Mouse (Mus musculus): ENCODE data around the gene Olfr1513. TPM values are rescaled to one million over a fixed set of nuclear protein-coding genes. Genes with fewer than 3 reads are reported as not detected.
"Not testable (repeated sequence)": the region's sequence is repeated elsewhere in the genome, so short reads cannot be mapped to it uniquely, and the experiment has no call there.

The Olfr1513 gene
- polyA plus RNA-seq, 1 experiment from 2014 or later, result not detected

GRCm38 (mm10) chr14:52315283-52315780 lies 40.9 kb downstream of the Olfr1513 start:
- 0 out of 2 replicates have a peak, but pooled peaks have one; percentile 5 for ATAC-seq (ENCODE audit: low FRiP score, low TSS enrichment)
- Histone ChIP-seq H3K9me3 (ENCODE audit: control insufficient read depth, low read length) (no peaks in the 10 kb centered on the region), H3K27ac (replicated peaks; ENCODE audit: low read depth, low read length) (peak overlapping the region; percentile 94), H3K4me3 (replicated peaks; ENCODE audit: low read depth, low read length) (peak overlapping the region; percentile 72), H3K9ac (replicated peaks; ENCODE audit: low read length) (peak overlapping the region; percentile 88), H3K4me2 (ENCODE audit: low read length) (peak overlapping the region; percentile 92), H3K27me3 (ENCODE audit: control insufficient read depth, insufficient read depth, low read length) (no peaks in the 10 kb centered on the region), H3K4me1 (ENCODE audit: control insufficient read depth, insufficient read depth, low read length) (peaks cover 51% of the 10 kb centered on the region), H3K36me3 (ENCODE audit: control insufficient read depth, insufficient read depth, low read length) (peaks cover 46% of the 10 kb centered on the region)
- WGBS, result 8% methylated on average over 17 of the region's 17 CpGs
- no peak for DNase-seq

GRCm38 (mm10) chr14:52314808-52315150 lies 41.4 kb downstream of the Olfr1513 start:
- H3K9ac ChIP-seq (replicated peaks; ENCODE audit: low read length), result peak overlapping the region; percentile 88
- H3K27me3 ChIP-seq (ENCODE audit: control insufficient read depth, insufficient read depth, low read length), result no peaks in the 10 kb centered on the region
- peaks cover 50% of the 10 kb centered on the region for H3K36me3 ChIP-seq (ENCODE audit: control insufficient read depth, insufficient read depth, low read length)
- peak overlapping the region; percentile 94 for H3K27ac ChIP-seq (replicated peaks; ENCODE audit: low read depth, low read length)
- peaks cover 51% of the 10 kb centered on the region for H3K4me1 ChIP-seq (ENCODE audit: control insufficient read depth, insufficient read depth, low read length)
- ATAC-seq (ENCODE audit: low FRiP score, low TSS enrichment), result no peak
- H3K4me3 ChIP-seq (replicated peaks; ENCODE audit: low read depth, low read length), result peak overlapping the region; percentile 72
- WGBS, result 42% methylated on average over 8 of the region's 8 CpGs
- peak overlapping the region; percentile 92 for H3K4me2 ChIP-seq (ENCODE audit: low read length)
- H3K9me3 ChIP-seq (ENCODE audit: control insufficient read depth, low read length), result no peaks in the 10 kb centered on the region
- no peak for DNase-seq

GRCm38 (mm10) chr14:52313931-52314807 lies 42.0 kb downstream of the Olfr1513 start:
- Histone ChIP-seq H3K4me3 (replicated peaks; ENCODE audit: low read depth, low read length) (peak overlapping the region; percentile 72), H3K9ac (replicated peaks; ENCODE audit: low read length) (peak overlapping the region; percentile 88), H3K36me3 (ENCODE audit: control insufficient read depth, insufficient read depth, low read length) (peaks cover 52% of the 10 kb centered on the region), H3K4me2 (ENCODE audit: low read length) (peak overlapping the region; percentile 92), H3K27me3 (ENCODE audit: control insufficient read depth, insufficient read depth, low read length) (no peaks in the 10 kb centered on the region), H3K4me1 (ENCODE audit: control insufficient read depth, insufficient read depth, low read length) (peaks cover 51% of the 10 kb centered on the region), H3K9me3 (ENCODE audit: control insufficient read depth, low read length) (no peaks in the 10 kb centered on the region), H3K27ac (replicated peaks; ENCODE audit: low read depth, low read length) (peak overlapping the region; percentile 94; the same call in 1 of the 2 replicates)
- DNase-seq, result no peak
- 85% methylated on average over 26 of the region's 26 CpGs for WGBS
- ATAC-seq (ENCODE audit: low FRiP score, low TSS enrichment), result no peak

GRCm38 (mm10) chr14:52310906-52311305 lies 45.3 kb downstream of the Olfr1513 start:
- H3K4me1 ChIP-seq (ENCODE audit: control insufficient read depth, insufficient read depth, low read length), result peaks cover 44% of the 10 kb centered on the region

GRCm38 (mm10) chr14:52310343-52310742 lies 45.9 kb downstream of the Olfr1513 start:
- peaks cover 54% of the 10 kb centered on the region for H3K36me3 ChIP-seq (ENCODE audit: control insufficient read depth, insufficient read depth, low read length)
- H3K9ac ChIP-seq (replicated peaks; ENCODE audit: low read length); H3K4me3 ChIP-seq (replicated peaks; ENCODE audit: low read depth, low read length); H3K9me3 ChIP-seq (ENCODE audit: control insufficient read depth, low read length); H3K4me2 ChIP-seq (ENCODE audit: low read length); H3K27me3 ChIP-seq (ENCODE audit: control insufficient read depth, insufficient read depth, low read length); DNase-seq; ATAC-seq (ENCODE audit: low FRiP score, low TSS enrichment); H3K27ac ChIP-seq (replicated peaks; ENCODE audit: low read depth, low read length): not testable (repeated sequence)
- WGBS, result 95% methylated on average over 5 of the region's 6 CpGs
- peaks cover 44% of the 10 kb centered on the region for H3K4me1 ChIP-seq (ENCODE audit: control insufficient read depth, insufficient read depth, low read length)

More at GRCm38 (mm10) chr14:52310906-52311305, 45.3 kb downstream of the Olfr1513 start:
- Histone ChIP-seq H3K9me3 (ENCODE audit: control insufficient read depth, low read length) (no peaks in the 10 kb centered on the region), H3K36me3 (ENCODE audit: control insufficient read depth, insufficient read depth, low read length) (peaks cover 54% of the 10 kb centered on the region), H3K27me3 (ENCODE audit: control insufficient read depth, insufficient read depth, low read length) (no peaks in the 10 kb centered on the region), H3K4me3 (replicated peaks; ENCODE audit: low read depth, low read length) (no peak overlapping the region), H3K9ac (replicated peaks; ENCODE audit: low read length) (no peak overlapping the region), H3K27ac (replicated peaks; ENCODE audit: low read depth, low read length) (no peak overlapping the region), H3K4me2 (ENCODE audit: low read length) (peak overlapping the region; percentile 34)
- no peak for ATAC-seq (ENCODE audit: low FRiP score, low TSS enrichment)
- WGBS, result 93% methylated on average over 2 of the region's 2 CpGs
- DNase-seq, result no peak

GRCm38 (mm10) chr14:52306100-52306499 lies 50.1 kb downstream of the Olfr1513 start:
- H3K27ac ChIP-seq (replicated peaks; ENCODE audit: low read depth, low read length), result no peak overlapping the region
- H3K9me3 ChIP-seq (ENCODE audit: control insufficient read depth, low read length), result no peaks in the 10 kb centered on the region
- H3K4me2 ChIP-seq (ENCODE audit: low read length), result no peak overlapping the region
- H3K9ac ChIP-seq (replicated peaks; ENCODE audit: low read length), result no peak overlapping the region
- ATAC-seq (ENCODE audit: low FRiP score, low TSS enrichment), result no peak
- H3K27me3 ChIP-seq (ENCODE audit: control insufficient read depth, insufficient read depth, low read length), result no peaks in the 10 kb centered on the region
- DNase-seq, result no peak
- peaks cover 11% of the 10 kb centered on the region for H3K4me1 ChIP-seq (ENCODE audit: control insufficient read depth, insufficient read depth, low read length)
- peaks cover 16% of the 10 kb centered on the region for H3K36me3 ChIP-seq (ENCODE audit: control insufficient read depth, insufficient read depth, low read length)
- 89% methylated on average over 2 of the region's 2 CpGs for WGBS
- no peak overlapping the region for H3K4me3 ChIP-seq (replicated peaks; ENCODE audit: low read depth, low read length)

GRCm38 (mm10) chr14:52304644-52305271 lies 51.5 kb downstream of the Olfr1513 start, which contains the start of gene Mettl3:
Mettl3 (minus strand) TSS chr14:52305128.
- Histone ChIP-seq H3K9ac (replicated peaks; ENCODE audit: low read length) (peak within 1 kb of the TSS; percentile 76), H3K36me3 (ENCODE audit: control insufficient read depth, insufficient read depth, low read length) (peaks cover 13% of the 10 kb centered on the region), H3K4me2 (ENCODE audit: low read length) (peak within 1 kb of the TSS; percentile 65), H3K4me3 (replicated peaks; ENCODE audit: low read depth, low read length) (peak within 1 kb of the TSS; percentile 73), H3K27me3 (ENCODE audit: control insufficient read depth, insufficient read depth, low read length) (no peaks in the 10 kb centered on the region), H3K9me3 (ENCODE audit: control insufficient read depth, low read length) (no peaks in the 10 kb centered on the region), H3K27ac (replicated peaks; ENCODE audit: low read depth, low read length) (peak within 1 kb of the TSS; percentile 91), H3K4me1 (ENCODE audit: control insufficient read depth, insufficient read depth, low read length) (peaks cover 5% of the 10 kb centered on the region; the same call in 1 of the 2 replicates)
- peak; percentile 94 for ATAC-seq (ENCODE audit: low FRiP score, low TSS enrichment)
- peak; percentile 97 for DNase-seq
- WGBS, result under 1% methylated on average over 46 of the region's 46 CpGs

- Histone ChIP-seq H3K4me2 (ENCODE audit: low read length) (peak overlapping the region; percentile 65), H3K36me3 (ENCODE audit: control insufficient read depth, insufficient read depth, low read length) (peaks cover 21% of the 10 kb centered on the region)
- not testable (repeated sequence) for H3K27me3 ChIP-seq (ENCODE audit: control insufficient read depth, insufficient read depth, low read length); H3K4me1 ChIP-seq (ENCODE audit: control insufficient read depth, insufficient read depth, low read length); DNase-seq; H3K9me3 ChIP-seq (ENCODE audit: control insufficient read depth, low read length); H3K4me3 ChIP-seq (replicated peaks; ENCODE audit: low read depth, low read length); ATAC-seq (ENCODE audit: low FRiP score, low TSS enrichment); H3K27ac ChIP-seq (replicated peaks; ENCODE audit: low read depth, low read length); H3K9ac ChIP-seq (replicated peaks; ENCODE audit: low read length)
- WGBS, result 91% methylated on average over 3 of the region's 3 CpGs
These were observed 52.7 kb downstream of the Olfr1513 start for GRCm38 (mm10) chr14:52303517-52303916.

All from midbrain, embryonic 14.5 days (tissue).